Mouse (Mus musculus) midbrain, embryonic 12.5 days (tissue): ENCODE results near the gene Ifnl3. TPM values are rescaled to one million over a fixed set of nuclear protein-coding genes. Genes with fewer than 3 reads are reported as not detected.

Source experiments
- ATAC-seq: fragments of 200-750 bp; cut with Nextera tagmentation; 2 replicates; pipeline ENCODE4 v1.8.0; 2017; ENCODE audit warnings: low read depth, moderate TSS enrichment, moderate library complexity; ENCODE audit not compliant: low FRiP score
- H3K27ac ChIP-seq: fragments of 300-500 bp; sonication (generic); replicated peaks from 2 replicates; pipeline ENCODE4 v1.5.1; 2016; ENCODE audit warnings: mild to moderate bottlenecking
- H3K27me3 ChIP-seq: fragments of 300-500 bp; sonication (generic); 2 replicates; pipeline ENCODE4 v1.6.1; 2016; ENCODE audit warnings: mild to moderate bottlenecking
- H3K36me3 ChIP-seq: fragments of 300-500 bp; sonication (generic); 2 replicates; pipeline ENCODE4 v1.6.1; 2016
- H3K4me1 ChIP-seq: fragments of 300-500 bp; sonication (generic); 2 replicates; pipeline ENCODE4 v1.6.1; 2016
- H3K4me2 ChIP-seq: fragments of 300-500 bp; sonication (generic); replicated peaks from 2 replicates; pipeline ENCODE4 v1.6.1; 2016; ENCODE audit warnings: mild to moderate bottlenecking, moderate library complexity
- H3K4me3 ChIP-seq: fragments of 300-500 bp; sonication (generic); 2 replicates; pipeline ENCODE4 v1.5.1; 2016; ENCODE audit warnings: mild to moderate bottlenecking
- H3K9ac ChIP-seq: fragments of 300-500 bp; sonication (generic); replicated peaks from 2 replicates; pipeline ENCODE4 v1.6.1; 2016; ENCODE audit warnings: mild to moderate bottlenecking, moderate library complexity
- H3K9me3 ChIP-seq: fragments of 300-500 bp; sonication (generic); 2 replicates; pipeline ENCODE4 v1.6.1; 2016; ENCODE audit warnings: mild to moderate bottlenecking
- whole genome bisulfite sequencing: fragments of 180-500 bp; shearing (Covaris S2); methylation state at CpG from one replicate; pipeline ENCODE4 v1.1.7; 2016; 5-methylcytosine and 5-hydroxymethylcytosine counted together
- microRNA-seq: library from miRNA; unstranded; fragments of <30 nt; microRNA quantifications from one replicate; pipeline ENCODE4, GENCODE M21; 2017
- polyA plus RNA-seq: library from polyadenylated mRNA; unstranded; fragments of >200 nt; fragmentation: Nextera tagmentation; extraction: Ambion mirVana; gene quantifications from 2 replicates; pipeline ENCODE4 v1.2.1, GENCODE M21; 2016

Gene Ifnl3
- polyA plus RNA-seq, 1 experiment from 2014 or later, result not detected

GRCm38 (mm10) chr7:28570291-28570981 lies 47.8 kb downstream of the Ifnl3 start:
- Histone ChIP-seq H3K4me1 (peaks cover 7% of the 10 kb centered on the region; the same call in 1 of the 2 replicates), H3K4me2 (no peak overlapping the region), H3K27ac (no peak overlapping the region), H3K36me3 (peaks cover 30% of the 10 kb centered on the region), H3K27me3 (no peaks in the 10 kb centered on the region), H3K9ac (no peak overlapping the region), H3K9me3 (no peaks in the 10 kb centered on the region), H3K4me3 (no peak overlapping the region)
- WGBS, result 80% methylated on average over 12 of the region's 12 CpGs
- ATAC-seq, result no peak

- Histone ChIP-seq H3K27ac (no peak overlapping the region), H3K4me2 (no peak overlapping the region), H3K9me3 (no peaks in the 10 kb centered on the region), H3K4me3 (no peak overlapping the region), H3K27me3 (no peaks in the 10 kb centered on the region), H3K9ac (no peak overlapping the region), H3K4me1 (peaks cover 7% of the 10 kb centered on the region; the same call in 1 of the 2 replicates), H3K36me3 (peaks cover 23% of the 10 kb centered on the region)
- WGBS, result 52% methylated on average over 5 of the region's 5 CpGs
- ATAC-seq, result no peak
These were observed 48.5 kb downstream of the Ifnl3 start for GRCm38 (mm10) chr7:28570982-28571682.

- no peak overlapping the region for H3K4me2 ChIP-seq
- H3K27me3 ChIP-seq, result no peaks in the 10 kb centered on the region
- H3K9me3 ChIP-seq, result no peaks in the 10 kb centered on the region
- H3K4me1 ChIP-seq, result peaks cover 7% of the 10 kb centered on the region; the same call in 1 of the 2 replicates
- no peak overlapping the region for H3K4me3 ChIP-seq
- WGBS, result 88% methylated on average over 5 of the region's 5 CpGs
- H3K27ac ChIP-seq, result no peak overlapping the region
- H3K36me3 ChIP-seq, result peaks cover 7% of the 10 kb centered on the region
- no peak for ATAC-seq
- no peak overlapping the region for H3K9ac ChIP-seq
These were observed 50.1 kb downstream of the Ifnl3 start for GRCm38 (mm10) chr7:28572689-28573088.

GRCm38 (mm10) chr7:28573236-28573635 lies 50.6 kb downstream of the Ifnl3 start:
- H3K4me1 ChIP-seq, result peaks cover 7% of the 10 kb centered on the region; the same call in 1 of the 2 replicates
- WGBS, result 100% methylated on average over 3 of the region's 3 CpGs
- H3K36me3 ChIP-seq, result 0 out of 2 replicates have a peak, but pooled peaks cover 3% of the 10 kb centered on the region
- H3K9me3 ChIP-seq, result no peaks in the 10 kb centered on the region
- no peaks in the 10 kb centered on the region for H3K27me3 ChIP-seq
- no peak overlapping the region for H3K4me3 ChIP-seq
- no peak for ATAC-seq
- H3K4me2 ChIP-seq, result no peak overlapping the region
- no peak overlapping the region for H3K9ac ChIP-seq
- no peak overlapping the region for H3K27ac ChIP-seq

Small RNA genes within 50 kb of the gene (microRNA-seq; reads per million reads assigned to microRNA genes)
- 1.4 reads per million for gene Mir7049

Other genes starting within 250 kb of the Ifnl3 start
- 25.2 and 27.4 TPM in 2 replicates for gene Eid2b, start 245.1 kb upstream of the Ifnl3 start, polyA plus RNA-seq
- 0.90 and 1.6 TPM in 2 replicates for gene Selenov, start 231.7 kb upstream of the Ifnl3 start, polyA plus RNA-seq
- 86.8 and 91.4 TPM in 2 replicates for gene Dll3, start 220.6 kb upstream of the Ifnl3 start, polyA plus RNA-seq
- 188 and 193 TPM in 2 replicates for gene Timm50, start 210.8 kb upstream of the Ifnl3 start, polyA plus RNA-seq
- 105 and 107 TPM in 2 replicates for gene Supt5, start 184.1 kb upstream of the Ifnl3 start, polyA plus RNA-seq
- 544 and 582 TPM in 2 replicates for gene Rps16, start 172.2 kb upstream of the Ifnl3 start, polyA plus RNA-seq
- 71.6 and 78.6 TPM in 2 replicates for gene Plekhg2, start 150.2 kb upstream of the Ifnl3 start, polyA plus RNA-seq
- gene Zfp36, start 142.6 kb upstream of the Ifnl3 start, polyA plus RNA-seq, result 4.9 and 5.4 TPM in 2 replicates
- 45.3 and 46.9 TPM in 2 replicates for gene Med29, start 130.1 kb upstream of the Ifnl3 start, polyA plus RNA-seq
- gene Paf1, start 129.9 kb upstream of the Ifnl3 start, polyA plus RNA-seq, result 83.2 and 86.0 TPM in 2 replicates
- 6.3 TPM in 2 replicates for gene Gmfg, start 85.4 kb upstream of the Ifnl3 start, polyA plus RNA-seq
- 9.2 and 13.9 TPM in 2 replicates for gene Lrfn1, start 70.9 kb upstream of the Ifnl3 start, polyA plus RNA-seq
- gene Ifnl2, start 12.4 kb upstream of the Ifnl3 start, polyA plus RNA-seq, result not detected in 2 replicates
- gene Sycn, start 18.0 kb downstream of the Ifnl3 start, polyA plus RNA-seq, result not detected in 2 replicates
- gene Nccrp1, start 24.4 kb downstream of the Ifnl3 start, polyA plus RNA-seq, result not detected in 2 replicates
- 34.1 and 34.8 TPM in 2 replicates for gene Samd4b, start 75.3 kb downstream of the Ifnl3 start, polyA plus RNA-seq
- 40.4 and 43.5 TPM in 2 replicates for gene Pak4, start 75.3 kb downstream of the Ifnl3 start, polyA plus RNA-seq
- gene Acp7, start 108.5 kb downstream of the Ifnl3 start, polyA plus RNA-seq, result not detected in 2 replicates
- gene Fbxo27, start 170.0 kb downstream of the Ifnl3 start, polyA plus RNA-seq, result 4.9 and 5.3 TPM in 2 replicates
- 6.7 and 7.2 TPM in 2 replicates for gene Fbxo17, start 194.0 kb downstream of the Ifnl3 start, polyA plus RNA-seq
- 117 and 120 TPM in 2 replicates for gene Mrps12, start 219.0 kb downstream of the Ifnl3 start, polyA plus RNA-seq
- 30.7 and 30.9 TPM in 2 replicates for gene Sars2, start 219.2 kb downstream of the Ifnl3 start, polyA plus RNA-seq
- gene Ccer2, start 233.3 kb downstream of the Ifnl3 start, polyA plus RNA-seq, result not detected in 2 replicates
- 78.5 and 80.6 TPM in 2 replicates for gene Sirt2, start 243.9 kb downstream of the Ifnl3 start, polyA plus RNA-seq
- gene Nfkbib, start 244.7 kb downstream of the Ifnl3 start, polyA plus RNA-seq, result 38.6 and 44.5 TPM in 2 replicates